In genomic region chr11:120039581-120039980, GRCm38 (mm10) we compare ENCODE assay signal across 7 mouse cellular contexts. TPM values are rescaled to one million over a fixed set of nuclear protein-coding genes. Genes with fewer than 3 reads are reported as not detected.
DNase-seq lines count a peak whose midpoint lies in the region; ATAC-seq lines count a peak whose summit lies in the region.

No protein-coding gene starts in this region.

- DNase-seq in frontal cortex, postnatal 14 days (ENCODE audit: low spot score in 2 of 2), result no peak

- no peak overlapping the region for H3K9ac ChIP-seq in intestine, embryonic 16.5 days (ENCODE audit: low read depth, low read length)
- H3K9ac ChIP-seq in neural tube, embryonic 15.5 days (replicated peaks), result no peak overlapping the region

- ATAC-seq in megakaryocyte, adult 5-6 weeks (ENCODE audit: poor library complexity, severe bottlenecking), result no peak
- peak; percentile 13 for ATAC-seq in granulocyte monocyte progenitor cell, adult 5-6 weeks (replicated peaks; ENCODE audit: poor library complexity, severe bottlenecking)
- ATAC-seq in intestine, embryonic 16.5 days, result no peak
- no peak for ATAC-seq in neural tube, embryonic 15.5 days (ENCODE audit: low FRiP score)
- no peak for ATAC-seq in erythroblast, adult 5-6 weeks (replicated peaks; ENCODE audit: low FRiP score, poor library complexity, severe bottlenecking)

- H3K4me1 ChIP-seq in megakaryocyte, embryonic 14.5 days, result peaks cover 100% of the 10 kb centered on the region
- H3K4me1 ChIP-seq in intestine, embryonic 16.5 days (ENCODE audit: control insufficient read depth, insufficient read depth, low read length), result peaks cover 8% of the 10 kb centered on the region
- H3K4me1 ChIP-seq in neural tube, embryonic 15.5 days, result peaks cover 58% of the 10 kb centered on the region

- 28% methylated on average over 4 of the region's 4 CpGs for WGBS in intestine, embryonic 16.5 days
- WGBS in neural tube, embryonic 15.5 days, result 34% methylated on average over 4 of the region's 4 CpGs

- H3K9me3 ChIP-seq in megakaryocyte, embryonic 14.5 days, result peaks cover 11% of the 10 kb centered on the region
- H3K9me3 ChIP-seq in intestine, embryonic 16.5 days (ENCODE audit: control insufficient read depth, low read length), result no peaks in the 10 kb centered on the region
- H3K9me3 ChIP-seq in neural tube, embryonic 15.5 days (replicated peaks), result no peaks in the 10 kb centered on the region

- no peak overlapping the region for H3K4me2 ChIP-seq in intestine, embryonic 16.5 days (ENCODE audit: low read depth, low read length)
- H3K4me2 ChIP-seq in neural tube, embryonic 15.5 days, result no peak overlapping the region

- peak overlapping the region; percentile 51; the same call in 1 of the 2 replicates for H3K27ac ChIP-seq in intestine, embryonic 16.5 days (ENCODE audit: low read length)
- H3K27ac ChIP-seq in neural tube, embryonic 15.5 days (replicated peaks), result peak overlapping the region; percentile 52; the same call in 1 of the 2 replicates

- H3K36me3 ChIP-seq in megakaryocyte, embryonic 14.5 days (replicated peaks; ENCODE audit: low read length), result peaks cover 15% of the 10 kb centered on the region
- no peaks in the 10 kb centered on the region for H3K36me3 ChIP-seq in intestine, embryonic 16.5 days (ENCODE audit: control insufficient read depth, insufficient read depth, low read length)
- H3K36me3 ChIP-seq in neural tube, embryonic 15.5 days, result no peaks in the 10 kb centered on the region

- peaks cover 12% of the 10 kb centered on the region for H3K27me3 ChIP-seq in megakaryocyte, embryonic 14.5 days (replicated peaks)
- no peaks in the 10 kb centered on the region for H3K27me3 ChIP-seq in intestine, embryonic 16.5 days (replicated peaks; ENCODE audit: control insufficient read depth, insufficient read depth, low read length)
- no peaks in the 10 kb centered on the region for H3K27me3 ChIP-seq in neural tube, embryonic 15.5 days (replicated peaks)

- peak overlapping the region; percentile 86 for H3K4me3 ChIP-seq in megakaryocyte, embryonic 14.5 days (replicated peaks)
- no peak overlapping the region for H3K4me3 ChIP-seq in intestine, embryonic 16.5 days (ENCODE audit: low read length)
- H3K4me3 ChIP-seq in neural tube, embryonic 15.5 days (replicated peaks), result no peak overlapping the region

RNA-seq across cellular contexts. Expression of gene Aatk, which starts 7.4 kb away (rescaled TPM):
- 4.9 and 5.4 TPM in 2 replicates for polyA plus RNA-seq in megakaryocyte, embryonic 14.5 days (2012; ENCODE audit: insufficient read depth, low replicate concordance)
- total RNA-seq in megakaryocyte, adult 5-6 weeks (2015), result 3.4 and 5.7 TPM in 2 replicates
- total RNA-seq in megakaryocyte, adult 5-6 weeks (2017), result 4.4 and 5.2 TPM in 2 replicates
- total RNA-seq in granulocyte monocyte progenitor cell, adult 5-6 weeks (2014; fragmentation: Nextera tagmentation), result 8.3 and 15.1 TPM in 2 replicates
- 5.2 and 8.3 TPM in 2 replicates for total RNA-seq in granulocyte monocyte progenitor cell, adult 5-6 weeks (2017)
- 1.7 and 2.3 TPM in 2 replicates for polyA plus RNA-seq in intestine, embryonic 16.5 days (2015; fragmentation: Nextera tagmentation; extraction: Ambion mirVana)
- polyA plus RNA-seq in neural tube, embryonic 15.5 days (2015; fragmentation: Nextera tagmentation; extraction: Ambion mirVana), result 38.2 and 46.2 TPM in 2 replicates
- total RNA-seq in erythroblast, adult 5-6 weeks (2015; ENCODE audit: low replicate concordance), result 1.3 and 4.4 TPM in 2 replicates
- 0.84 and 1.8 TPM in 2 replicates for total RNA-seq in erythroblast, adult 5-6 weeks (2017; ENCODE audit: low replicate concordance)

RNA-seq across cellular contexts. Expression of gene Cep131, which starts 47.0 kb away (rescaled TPM):
- polyA plus RNA-seq in megakaryocyte, embryonic 14.5 days (2012; ENCODE audit: insufficient read depth, low replicate concordance), result 1.5 and 10.4 TPM in 2 replicates
- 5.2 and 5.8 TPM in 2 replicates for total RNA-seq in megakaryocyte, adult 5-6 weeks (2015)
- total RNA-seq in megakaryocyte, adult 5-6 weeks (2017), result 9.3 and 16.3 TPM in 2 replicates
- total RNA-seq in granulocyte monocyte progenitor cell, adult 5-6 weeks (2014; fragmentation: Nextera tagmentation), result 8.3 and 14.9 TPM in 2 replicates
- total RNA-seq in granulocyte monocyte progenitor cell, adult 5-6 weeks (2017), result 11.3 and 23.8 TPM in 2 replicates
- polyA plus RNA-seq in intestine, embryonic 16.5 days (2015; fragmentation: Nextera tagmentation; extraction: Ambion mirVana), result 12.0 and 12.2 TPM in 2 replicates
- polyA plus RNA-seq in neural tube, embryonic 15.5 days (2015; fragmentation: Nextera tagmentation; extraction: Ambion mirVana), result 26.0 and 27.2 TPM in 2 replicates
- 5.6 and 6.7 TPM in 2 replicates for total RNA-seq in erythroblast, adult 5-6 weeks (2015; ENCODE audit: low replicate concordance)
- total RNA-seq in erythroblast, adult 5-6 weeks (2017; ENCODE audit: low replicate concordance), result 2.0 and 7.1 TPM in 2 replicates

RNA-seq across cellular contexts. Expression of gene Tepsin, which starts 59.0 kb away (rescaled TPM):
- polyA plus RNA-seq in megakaryocyte, embryonic 14.5 days (2012; ENCODE audit: insufficient read depth, low replicate concordance), result 16.1 and 46.5 TPM in 2 replicates
- total RNA-seq in megakaryocyte, adult 5-6 weeks (2015), result 13.4 and 14.3 TPM in 2 replicates
- 14.8 and 18.8 TPM in 2 replicates for total RNA-seq in megakaryocyte, adult 5-6 weeks (2017)
- 15.3 and 22.2 TPM in 2 replicates for total RNA-seq in granulocyte monocyte progenitor cell, adult 5-6 weeks (2014; fragmentation: Nextera tagmentation)
- 7.5 and 9.3 TPM in 2 replicates for total RNA-seq in granulocyte monocyte progenitor cell, adult 5-6 weeks (2017)
- polyA plus RNA-seq in intestine, embryonic 16.5 days (2015; fragmentation: Nextera tagmentation; extraction: Ambion mirVana), result 21.1 and 22.5 TPM in 2 replicates
- polyA plus RNA-seq in neural tube, embryonic 15.5 days (2015; fragmentation: Nextera tagmentation; extraction: Ambion mirVana), result 22.3 and 23.9 TPM in 2 replicates
- total RNA-seq in erythroblast, adult 5-6 weeks (2015; ENCODE audit: low replicate concordance), result 1.5 and 1.9 TPM in 2 replicates
- 1.1 and 3.8 TPM in 2 replicates for total RNA-seq in erythroblast, adult 5-6 weeks (2017; ENCODE audit: low replicate concordance)

RNA-seq across cellular contexts. Expression of gene Ndufaf8, which starts 59.1 kb away (rescaled TPM):
- polyA plus RNA-seq in megakaryocyte, embryonic 14.5 days (2012; ENCODE audit: insufficient read depth, low replicate concordance), result 49.5 and 106 TPM in 2 replicates
- total RNA-seq in megakaryocyte, adult 5-6 weeks (2015), result 9.6 and 21.6 TPM in 2 replicates
- total RNA-seq in megakaryocyte, adult 5-6 weeks (2017), result 11.7 and 16.2 TPM in 2 replicates
- 37.0 and 64.8 TPM in 2 replicates for total RNA-seq in granulocyte monocyte progenitor cell, adult 5-6 weeks (2014; fragmentation: Nextera tagmentation)
- 30.2 and 31.6 TPM in 2 replicates for total RNA-seq in granulocyte monocyte progenitor cell, adult 5-6 weeks (2017)
- polyA plus RNA-seq in intestine, embryonic 16.5 days (2015; fragmentation: Nextera tagmentation; extraction: Ambion mirVana), result 113 and 119 TPM in 2 replicates
- polyA plus RNA-seq in neural tube, embryonic 15.5 days (2015; fragmentation: Nextera tagmentation; extraction: Ambion mirVana), result 49.4 and 64.3 TPM in 2 replicates
- total RNA-seq in erythroblast, adult 5-6 weeks (2015; ENCODE audit: low replicate concordance), result 0.96 and 3.3 TPM in 2 replicates
- 1.4 and 5.3 TPM in 2 replicates for total RNA-seq in erythroblast, adult 5-6 weeks (2017; ENCODE audit: low replicate concordance)
